9 mouse cellular contexts compared by ENCODE assay signal in the genomic region with DNA sequence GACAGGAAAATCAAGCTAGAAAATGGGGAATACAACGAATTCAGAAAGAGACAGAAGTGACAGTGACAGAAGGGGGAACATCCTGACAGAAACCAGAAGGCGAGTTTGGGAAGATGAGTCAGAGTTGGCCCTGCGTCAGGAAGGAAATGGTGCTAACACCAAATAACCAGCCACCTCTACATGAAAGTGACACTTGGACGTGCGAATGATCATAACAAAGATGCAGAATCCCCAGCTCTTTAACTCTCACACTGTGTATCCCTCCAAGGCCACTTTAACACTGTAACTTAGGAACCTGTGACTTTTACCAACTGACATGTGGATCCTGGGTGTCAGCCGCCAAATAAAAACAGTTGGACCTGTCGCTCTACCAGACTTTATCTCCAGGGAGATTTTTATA. TPM values are rescaled to one million over a fixed set of nuclear protein-coding genes. Genes with fewer than 3 reads are reported as not detected.
A peak's percentile ranks its signal among the peaks of the same experiment; 100 is the strongest.
DNase-seq lines count a peak whose midpoint lies in the region; ATAC-seq and TF ChIP-seq lines count a peak whose summit lies in the region.
"Had no signal": no experiment of that assay in that cellular context is flagged by ENCODE, and none has a peak within 500 bp of the region (broad histone marks: within the 10 kb centered on the region; RNA-seq: fewer than 3 reads in every experiment).

No protein-coding gene starts in this region.

- H3K36me3 ChIP-seq in heart, embryonic 16.5 days (ENCODE audit: control insufficient read depth, insufficient read depth) = no peaks in the 10 kb centered on the region
- H3K36me3 ChIP-seq in C2C12 (ENCODE audit: control insufficient read depth, insufficient read depth) = no peaks in the 10 kb centered on the region
- H3K36me3 ChIP-seq: lung, embryonic 15.5 days had no signal

- no peaks in the 10 kb centered on the region for H3K27me3 ChIP-seq in heart, embryonic 16.5 days (ENCODE audit: control insufficient read depth, insufficient read depth, low read length)
- H3K27me3 ChIP-seq in C2C12 (ENCODE audit: control insufficient read depth, insufficient read depth, insufficient read length) = no peaks in the 10 kb centered on the region
- H3K27me3 ChIP-seq: lung, embryonic 15.5 days had no signal

- 35% methylated on average over 7 of the region's 7 CpGs for WGBS in heart, embryonic 16.5 days

- no peak overlapping the region for H3K9ac ChIP-seq in heart, embryonic 16.5 days (ENCODE audit: low read length)
- H3K9ac ChIP-seq: lung, embryonic 15.5 days had no signal

- peak overlapping the region; percentile 38 for H3K27ac ChIP-seq in heart, embryonic 16.5 days (ENCODE audit: low read length)
- H3K27ac ChIP-seq: left cerebral cortex, adult 2 months; lung, embryonic 15.5 days had no signal

- no peaks in the 10 kb centered on the region for H3K9me3 ChIP-seq in heart, embryonic 16.5 days (replicated peaks; ENCODE audit: control insufficient read depth, low read length)
- H3K9me3 ChIP-seq: lung, embryonic 15.5 days had no signal

- no peak overlapping the region for H3K4me2 ChIP-seq in heart, embryonic 16.5 days (ENCODE audit: low read depth, low read length)
- H3K4me2 ChIP-seq: lung, embryonic 15.5 days had no signal

- no peaks in the 10 kb centered on the region for H3K79me3 ChIP-seq in C2C12 (ENCODE audit: low read depth)

- H3K4me1 ChIP-seq in heart, embryonic 16.5 days (ENCODE audit: control insufficient read depth, insufficient read depth, low read length) = peaks cover 42% of the 10 kb centered on the region

- no peak for ATAC-seq in heart, embryonic 16.5 days (replicated peaks; ENCODE audit: extremely low read depth, insufficient read depth, low FRiP score)
- peak; percentile 78 for ATAC-seq in granulocyte monocyte progenitor cell, adult 5-6 weeks (replicated peaks; ENCODE audit: poor library complexity, severe bottlenecking)
- ATAC-seq in megakaryocyte progenitor cell, adult 5-6 weeks (replicated peaks; ENCODE audit: poor library complexity) = peak; percentile 21; the same call in 1 of the 2 replicates

- intact Hi-C loops in heart, postnatal 36 days (cut with DNase I) = loop anchor here (5.0 kb wide), 1 partner anchor 37 kb away; no protein-coding TSS in a partner anchor

- no peak for TF ChIP-seq CTCF in C2C12 (IDR thresholded peaks at IDR 0.05; ENCODE audit: control insufficient read depth, insufficient read depth, insufficient read length)

- H3K79me2 ChIP-seq in C2C12 (ENCODE audit: control insufficient read depth, insufficient read depth) = no peaks in the 10 kb centered on the region

- no peak for DNase-seq in heart, postnatal 36 days
- no peak for DNase-seq in frontal cortex, postnatal 14 days (ENCODE audit: low spot score in 2 of 2)
- no peak for DNase-seq in right cerebral cortex, postnatal 10 days (ENCODE audit: low spot score in 2 of 2)

- H3K4me3 ChIP-seq in heart, embryonic 16.5 days (ENCODE audit: low read length) = no peak overlapping the region
- H3K4me3 ChIP-seq in C2C12 (ENCODE audit: insufficient read depth, poor library complexity, severe bottlenecking) = no peak overlapping the region
- H3K4me3 ChIP-seq: left cerebral cortex, adult 2 months; lung, embryonic 15.5 days had no signal

- H3ac ChIP-seq in C2C12 (ENCODE audit: control insufficient read depth, insufficient read length, low read depth) = no peak overlapping the region

TF ChIP-seq in C2C12, 6 proteins besides CTCF, POLR2A, EP300 and RAD21:
- no peak for TF ChIP-seq MAX (IDR thresholded peaks at IDR 0.05)
- peak; percentile 10 for TF ChIP-seq FOSL1 (IDR thresholded peaks at IDR 0.05; ENCODE audit: insufficient read depth, low read length, poor library complexity, severe bottlenecking)

RNA-seq across cellular contexts. Expression of gene Gipc2, which starts 16.6 kb away (rescaled TPM):
- 5.7 and 6.4 TPM in 2 replicates for polyA plus RNA-seq in heart, embryonic 16.5 days (2015; fragmentation: Nextera tagmentation; extraction: Ambion mirVana)
- total RNA-seq in heart, postnatal 36 days (2021) = 1 to 10 TPM; 3.5 to 3.6 TPM
- 1.2 TPM for polyA plus RNA-seq in C2C12 (2012; fragmentation: generic; extraction: Trizol)
- not detected in 2 replicates for total RNA-seq in granulocyte monocyte progenitor cell, adult 5-6 weeks (2014; fragmentation: Nextera tagmentation)
- total RNA-seq in granulocyte monocyte progenitor cell, adult 5-6 weeks (2017) = not detected in 2 replicates
- 0.22 TPM in 1 of 2 replicates, not detected in the other for total RNA-seq in megakaryocyte progenitor cell, adult 5-6 weeks (2015)
- total RNA-seq in megakaryocyte progenitor cell, adult 5-6 weeks (2017) = not detected in 2 replicates
